Mouse (Mus musculus): Measurements from ENCODE around the gene Acvr1b.
A peak's percentile ranks its signal among the peaks of the same experiment; 100 is the strongest.

Acvr1b gene

DNA sequence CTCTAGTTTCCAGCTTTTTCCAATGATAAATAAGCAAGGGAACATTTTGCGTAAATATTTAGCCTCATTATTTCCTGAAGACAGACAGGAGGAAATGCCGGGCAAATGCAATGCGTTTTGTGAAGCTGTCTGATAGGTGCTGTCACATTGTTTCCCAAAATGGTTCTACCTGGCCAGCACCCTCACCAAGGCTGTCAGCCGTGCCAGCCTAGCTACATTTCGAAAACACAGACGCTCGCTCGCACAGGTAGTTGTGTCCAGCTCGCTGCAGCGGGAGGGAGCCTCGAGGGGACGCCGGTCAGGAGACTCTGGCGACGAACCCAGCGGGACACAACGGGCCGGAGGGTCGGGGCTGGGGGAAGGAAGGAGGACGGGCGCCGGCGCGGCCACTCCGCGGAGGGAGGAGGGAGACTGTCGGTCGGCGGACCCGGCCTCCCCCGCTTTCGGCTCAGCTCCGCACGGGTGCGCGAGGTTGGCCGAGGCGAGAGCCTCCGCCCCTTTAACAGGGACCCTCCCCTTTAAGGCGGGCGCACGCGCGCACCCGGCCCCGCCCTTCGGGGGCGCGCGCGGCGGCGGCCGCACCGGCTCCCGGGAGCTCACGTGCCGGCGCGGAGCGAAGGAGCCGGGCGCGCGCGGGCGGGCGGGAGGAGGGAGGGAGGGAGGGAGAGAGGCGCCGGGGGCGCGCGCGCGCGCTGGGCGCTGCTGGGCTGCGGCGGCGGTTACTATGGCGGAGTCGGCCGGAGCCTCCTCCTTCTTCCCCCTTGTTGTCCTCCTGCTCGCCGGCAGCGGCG is at the start of gene Acvr1b:
Gene Acvr1b (plus strand): TSS at position 647 of the 791 bp plus-strand sequence.
- peak; percentile 94 for DNase-seq (ENCODE audit: low spot score)

DNA sequence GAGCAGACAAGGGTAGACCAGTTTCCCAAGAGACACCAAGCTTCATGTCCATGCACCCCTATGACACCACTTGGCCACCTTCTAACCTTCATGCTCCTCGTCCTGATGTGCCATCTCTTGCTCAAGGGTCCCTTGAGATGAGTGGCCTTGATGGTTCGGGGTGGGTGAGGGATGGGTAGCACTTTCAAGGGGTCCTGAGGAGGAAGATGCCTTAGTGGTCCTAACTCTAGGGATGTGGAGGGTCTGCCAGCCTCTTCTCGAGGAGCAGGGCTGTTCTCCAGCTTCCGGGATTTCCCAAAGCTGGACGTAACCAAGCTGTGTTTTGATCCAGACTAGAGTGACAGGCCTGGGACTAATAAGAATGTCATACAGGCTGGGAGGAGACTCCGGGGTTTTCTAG is 48.3 kb upstream of the Acvr1b start:
- DNase-seq (ENCODE audit: low spot score) = no peak

DNA sequence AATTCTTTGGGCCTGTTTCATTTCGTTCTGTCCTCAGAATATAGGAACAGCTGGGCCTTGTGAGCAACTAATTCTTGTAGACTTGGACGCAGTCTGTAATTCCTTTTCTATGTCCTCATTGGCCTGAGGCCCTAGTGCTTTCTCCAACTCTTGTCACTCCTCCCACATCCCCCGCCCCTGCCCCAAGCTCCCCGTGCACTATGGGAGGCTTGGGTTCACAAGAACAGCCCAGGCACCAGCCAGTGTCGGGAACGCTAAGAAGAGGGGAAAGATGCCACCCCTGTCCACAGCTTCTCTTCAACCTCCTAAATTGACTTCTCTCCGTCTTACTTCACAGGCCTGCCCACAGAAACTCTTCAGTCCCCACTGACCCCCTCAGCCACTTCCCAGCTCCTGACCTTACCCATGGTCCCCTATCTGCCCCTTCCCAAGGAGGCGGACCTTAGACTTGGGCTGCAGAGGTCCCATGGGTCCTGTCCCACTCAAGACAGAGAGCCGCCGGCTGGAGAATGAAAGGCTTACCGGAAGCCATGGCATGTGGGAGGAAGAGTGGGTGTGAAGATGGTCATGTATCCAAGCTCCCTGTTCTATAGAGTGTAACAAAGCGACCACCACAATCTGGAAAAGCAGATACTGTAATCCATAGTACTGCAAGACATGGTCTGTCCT is 46.9 kb upstream of the Acvr1b start:
- DNase-seq (ENCODE audit: low spot score) = no peak

DNA sequence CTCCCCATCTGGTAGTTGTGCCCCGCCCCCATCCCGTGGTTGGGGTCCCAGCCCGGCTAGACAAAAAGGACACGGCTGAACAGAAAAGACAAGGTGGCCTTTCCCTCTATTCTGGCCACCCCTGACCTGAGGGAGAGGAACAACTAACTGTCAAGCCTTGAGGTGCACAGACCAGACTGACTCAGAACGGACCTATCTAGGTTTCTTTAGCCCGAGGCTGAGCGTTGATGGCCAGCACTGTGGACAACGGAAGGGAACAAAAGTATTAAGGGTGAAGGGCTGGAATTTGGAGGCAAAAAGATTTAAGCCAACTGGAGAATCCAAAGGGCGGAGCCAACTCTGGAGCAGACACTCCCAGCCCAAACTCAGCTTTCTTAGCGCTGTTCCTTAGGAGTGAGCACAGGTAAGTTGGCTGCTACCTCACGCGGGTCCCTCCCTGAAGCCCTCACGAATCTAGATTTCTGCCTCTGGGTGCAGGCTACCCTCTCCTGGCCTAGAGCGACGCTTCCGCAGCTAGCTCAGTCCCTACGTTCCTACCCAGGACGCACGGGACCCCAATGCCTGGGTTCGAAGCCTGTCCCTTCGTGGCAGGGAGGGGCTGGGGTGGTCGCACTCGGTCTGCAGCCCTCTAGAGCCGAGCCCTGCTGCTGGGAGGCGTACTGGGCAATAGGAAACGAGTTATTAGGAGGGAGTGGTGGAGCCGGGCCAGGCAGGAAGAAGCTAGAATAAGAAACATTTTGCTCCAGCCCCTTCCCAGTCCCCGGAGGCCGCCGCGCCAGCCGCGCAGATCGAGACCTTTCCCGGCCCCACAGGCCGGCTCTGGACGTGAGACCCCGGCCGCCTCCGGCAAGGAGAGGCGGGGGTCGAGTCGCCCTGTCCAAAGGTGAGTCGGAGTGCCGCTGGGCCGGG is 45.4 kb upstream of the Acvr1b start, which contains the start of gene Acvrl1:
Gene Acvrl1 (plus strand): TSS at position 342 of the 909 bp plus-strand sequence.
- no peak for DNase-seq (ENCODE audit: low spot score)

DNA sequence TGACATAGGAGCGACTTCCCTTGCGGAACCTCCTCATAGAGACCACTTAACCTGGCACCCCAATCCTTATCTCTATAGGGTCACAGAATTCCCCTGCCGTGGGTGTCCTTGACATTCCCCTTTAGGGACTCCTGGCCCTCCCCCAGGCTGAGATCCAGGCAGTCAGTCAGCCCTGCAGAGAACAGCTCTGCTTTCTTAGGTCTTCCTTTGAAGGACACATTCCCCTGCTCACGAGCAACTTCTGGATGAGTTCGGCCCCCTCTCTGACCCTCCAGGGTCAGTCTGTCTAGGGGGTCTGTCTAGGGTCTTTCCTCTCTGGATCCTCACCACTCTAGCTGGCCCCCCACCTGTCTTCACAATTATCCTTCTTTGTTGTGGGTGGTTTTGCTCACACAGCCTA is 44.5 kb upstream of the Acvr1b start:
- DNase-seq (ENCODE audit: low spot score) = no peak

DNA sequence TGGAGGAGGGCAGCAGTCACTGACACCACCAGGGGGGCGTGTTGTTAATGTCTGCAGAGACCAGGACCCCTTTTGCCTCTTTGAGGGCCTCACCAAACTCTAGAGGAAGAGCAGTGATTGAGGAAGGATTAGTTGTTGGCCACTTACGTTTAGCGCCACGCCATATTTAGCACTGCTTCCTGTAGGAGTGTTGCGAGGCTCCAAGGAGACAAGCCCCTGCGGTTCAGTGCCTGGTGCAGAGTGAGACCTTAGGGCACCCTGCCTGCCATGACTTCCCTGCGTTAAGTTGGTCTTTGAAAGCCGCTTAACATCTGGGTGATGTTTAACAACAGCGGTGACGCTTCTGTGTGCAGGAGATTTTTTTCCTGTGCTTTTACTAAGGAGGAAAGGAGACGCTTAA is 42.4 kb upstream of the Acvr1b start:
- DNase-seq (ENCODE audit: low spot score) = no peak

DNA sequence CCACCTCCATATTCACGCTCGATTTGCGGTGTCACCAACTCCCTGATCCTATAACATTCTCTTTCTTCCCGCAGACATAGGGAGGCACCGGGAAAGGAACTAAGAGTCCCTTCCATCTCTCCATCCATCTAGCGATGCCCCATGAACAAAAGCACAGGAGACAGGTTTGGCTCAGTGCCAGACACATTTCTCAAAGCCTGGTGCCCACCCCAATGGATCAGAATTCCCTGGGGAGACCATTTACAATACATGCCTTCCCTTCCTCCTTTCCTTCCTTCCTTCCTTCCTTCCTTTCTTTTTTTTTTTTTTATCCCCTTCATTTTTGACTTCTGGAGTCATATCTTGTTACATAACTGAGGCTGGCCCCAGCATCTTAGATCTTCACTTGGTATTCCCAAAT is 41.8 kb upstream of the Acvr1b start:
- no peak for DNase-seq (ENCODE audit: low spot score)

DNA sequence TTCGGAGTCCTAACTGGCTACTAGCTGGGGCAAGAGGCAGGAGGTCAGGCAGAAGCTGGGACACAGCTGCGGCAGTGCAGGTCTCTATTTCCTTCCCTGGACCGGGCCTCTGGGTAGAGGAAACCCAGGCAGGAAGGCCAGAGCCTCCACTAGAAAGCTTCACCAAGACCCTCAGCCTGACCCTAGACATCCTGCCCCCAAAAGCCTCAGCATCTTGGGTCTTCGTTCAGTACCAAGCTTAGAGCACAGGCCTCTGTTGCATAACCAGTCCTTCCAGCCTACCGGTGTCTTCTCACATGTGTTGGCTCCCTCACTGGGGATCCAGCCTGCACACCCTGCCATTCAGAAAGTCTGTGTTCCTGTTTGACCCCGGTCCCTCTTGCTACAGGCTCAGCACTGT is 41.1 kb upstream of the Acvr1b start:
- no peak for DNase-seq (ENCODE audit: low spot score)

DNA sequence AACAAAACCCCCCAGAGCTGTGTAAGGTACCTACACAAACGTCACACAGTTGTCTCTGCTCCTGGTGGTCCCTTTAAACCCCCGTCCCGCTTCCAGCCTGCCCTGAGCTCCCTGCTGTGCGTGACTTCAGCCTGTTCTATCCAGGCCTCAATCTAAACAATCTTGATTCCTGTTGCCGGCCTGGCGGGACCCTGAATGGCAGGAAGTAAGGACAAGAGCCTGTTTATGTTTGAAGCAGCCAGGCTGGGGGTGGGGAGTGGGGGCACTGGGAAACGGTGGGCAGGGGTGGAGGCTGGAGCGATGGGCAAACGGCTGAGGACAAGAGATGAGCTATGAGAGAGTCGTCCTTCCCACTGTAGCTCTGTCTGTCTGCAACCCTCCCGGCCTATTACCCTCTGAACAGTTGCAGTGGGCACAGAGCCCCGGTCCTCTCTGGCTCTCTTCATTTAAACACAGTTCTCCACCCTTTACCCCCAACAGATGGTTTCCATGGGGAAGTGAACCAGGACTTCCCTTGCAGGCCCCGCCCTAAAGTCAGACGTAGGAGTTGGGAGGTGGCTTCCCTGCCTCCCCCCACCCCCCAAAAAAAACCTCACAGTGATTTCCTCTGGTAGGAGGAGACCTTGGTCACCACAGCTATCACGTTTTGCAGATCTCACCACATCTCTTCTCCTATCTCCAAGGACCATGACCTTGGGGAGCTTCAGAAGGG is 39.7 kb upstream of the Acvr1b start:
- DNase-seq (ENCODE audit: low spot score) = peak; percentile 66

DNA sequence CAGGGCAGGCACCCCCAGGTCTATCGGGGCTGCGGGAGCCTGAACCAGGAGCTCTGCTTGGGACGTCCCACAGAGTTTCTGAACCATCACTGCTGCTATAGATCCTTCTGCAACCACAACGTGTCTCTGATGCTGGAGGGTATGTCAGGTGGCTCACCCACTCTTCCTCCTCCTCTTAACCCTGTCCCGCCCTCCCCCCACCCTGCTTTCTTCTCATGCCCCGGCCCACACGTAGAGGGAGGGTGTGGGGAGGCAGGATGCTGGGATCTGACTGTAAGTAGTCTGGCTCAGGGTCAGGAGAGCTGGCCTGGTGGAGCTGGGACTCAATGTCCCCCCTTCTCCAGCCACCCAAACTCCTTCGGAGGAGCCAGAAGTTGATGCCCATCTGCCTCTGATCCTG is 38.5 kb upstream of the Acvr1b start:
- DNase-seq (ENCODE audit: low spot score) = no peak

DNA sequence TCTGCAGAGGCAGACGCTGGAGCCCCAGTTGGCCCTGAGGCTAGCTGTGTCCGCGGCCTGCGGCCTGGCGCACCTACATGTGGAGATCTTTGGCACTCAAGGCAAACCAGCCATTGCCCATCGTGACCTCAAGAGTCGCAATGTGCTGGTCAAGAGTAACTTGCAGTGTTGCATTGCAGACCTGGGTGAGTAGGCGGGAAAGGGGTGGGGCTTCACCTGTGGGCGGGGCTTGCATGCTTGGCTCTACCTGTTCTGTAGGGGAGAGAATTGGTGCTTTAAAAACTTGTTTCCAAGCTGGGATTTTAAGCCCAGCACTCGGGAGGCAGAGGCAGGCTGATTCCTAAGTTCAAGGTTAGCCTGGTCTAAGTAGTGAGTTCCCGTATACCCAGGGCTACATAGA is 36.4 kb upstream of the Acvr1b start:
- DNase-seq (ENCODE audit: low spot score) = no peak

DNA sequence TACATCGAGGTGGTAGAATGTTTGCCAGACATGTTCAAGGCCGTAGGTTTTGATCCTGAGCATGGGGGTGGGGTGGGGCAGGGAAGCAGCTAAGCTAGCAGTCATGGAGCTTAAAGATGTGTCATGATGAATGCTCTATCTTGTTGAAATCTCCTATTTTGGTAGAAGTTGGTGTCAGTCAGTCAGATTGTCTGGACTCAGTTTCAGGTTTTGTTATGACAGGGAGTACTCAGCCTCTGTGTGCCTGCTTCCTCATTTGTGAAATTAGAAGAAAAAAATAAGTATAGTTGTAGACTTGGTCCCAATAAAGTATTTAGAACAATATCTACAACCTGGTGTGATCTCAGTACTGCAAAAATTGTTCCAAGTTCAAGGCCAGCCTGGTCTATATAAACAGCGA is 35.2 kb upstream of the Acvr1b start:
- no peak for DNase-seq (ENCODE audit: low spot score)

DNA sequence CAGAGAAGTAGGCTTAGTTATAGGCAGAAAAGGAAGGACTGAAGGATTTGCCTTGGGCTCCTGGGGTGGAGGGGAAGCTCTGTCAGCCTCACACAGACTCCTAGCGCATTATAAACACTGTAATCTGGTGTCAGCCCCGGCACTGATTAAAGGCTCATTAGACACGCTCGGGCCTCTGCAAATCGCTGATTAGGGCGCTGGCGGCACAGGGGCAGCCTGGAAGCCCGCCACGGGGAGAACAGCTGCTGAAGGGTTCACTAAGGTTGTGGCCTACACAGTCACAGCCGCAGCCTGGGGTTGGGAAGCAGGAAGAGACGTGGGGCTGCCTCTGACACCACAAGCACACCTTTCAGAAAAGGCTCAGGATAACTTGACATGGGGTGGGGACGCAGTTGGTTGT is 34.0 kb upstream of the Acvr1b start:
- no peak for DNase-seq (ENCODE audit: low spot score)

DNA sequence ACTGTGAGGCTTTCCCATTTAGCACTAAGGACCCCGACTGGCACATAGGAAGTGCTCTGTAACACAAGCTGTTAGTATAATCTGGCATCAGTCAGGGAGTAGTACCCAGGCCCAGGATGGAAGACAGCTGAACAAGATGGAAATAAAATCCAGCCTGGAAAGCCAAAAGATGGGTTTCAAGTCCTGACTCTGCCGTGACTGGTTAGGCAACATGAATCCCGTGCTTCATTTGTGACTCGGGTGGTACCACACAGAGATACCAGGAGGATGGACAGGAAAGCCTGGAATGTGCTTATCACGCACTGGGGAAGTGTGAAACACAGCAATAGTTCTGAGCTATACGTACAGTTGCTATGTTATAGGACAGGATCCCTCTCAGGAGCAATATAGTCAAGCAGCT is 33.3 kb upstream of the Acvr1b start:
- DNase-seq (ENCODE audit: low spot score) = peak; percentile 46

DNA sequence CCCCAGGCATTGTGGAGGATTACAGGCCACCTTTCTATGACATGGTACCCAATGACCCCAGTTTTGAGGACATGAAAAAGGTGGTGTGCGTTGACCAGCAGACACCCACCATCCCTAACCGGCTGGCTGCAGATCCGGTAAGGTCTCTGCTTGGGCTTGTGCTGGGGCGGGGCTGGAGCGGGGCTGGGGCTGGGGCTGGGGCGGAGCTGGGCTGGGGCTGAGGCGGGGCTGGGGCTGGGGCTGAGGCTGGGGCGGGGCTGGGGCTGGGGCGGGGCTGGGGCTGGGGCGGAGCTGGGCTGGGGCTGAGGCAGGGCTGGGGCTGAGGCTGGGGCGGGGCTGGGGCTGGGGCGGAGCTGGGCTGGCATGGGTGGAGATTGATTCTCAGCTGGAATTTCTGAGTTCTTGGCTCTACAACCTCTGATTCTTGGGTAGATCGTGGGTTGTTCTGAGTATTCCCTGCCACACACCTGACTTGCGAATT is 32.8 kb upstream of the Acvr1b start:
- DNase-seq (ENCODE audit: low spot score) = peak; percentile 67

DNA sequence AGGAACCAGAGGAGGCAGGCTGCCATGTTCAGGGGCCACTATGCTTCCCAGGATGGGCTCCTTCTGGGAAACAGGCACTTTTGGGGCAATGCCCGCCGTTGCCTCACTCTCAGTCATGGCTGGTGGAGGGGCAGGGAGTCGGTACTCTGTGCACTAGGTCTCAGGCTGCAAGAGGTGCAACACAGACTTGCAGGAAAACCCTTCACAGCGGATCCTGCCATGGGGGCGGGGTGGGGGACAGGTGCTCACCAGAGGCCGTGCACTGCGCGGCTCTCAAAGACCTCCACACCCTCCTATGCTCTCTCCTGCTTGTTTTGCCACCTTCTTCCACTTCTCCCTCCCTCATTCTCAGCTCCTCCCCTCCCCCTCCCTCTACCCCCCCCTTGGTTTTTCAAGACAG is 31.2 kb upstream of the Acvr1b start:
- no peak for DNase-seq (ENCODE audit: low spot score)

DNA sequence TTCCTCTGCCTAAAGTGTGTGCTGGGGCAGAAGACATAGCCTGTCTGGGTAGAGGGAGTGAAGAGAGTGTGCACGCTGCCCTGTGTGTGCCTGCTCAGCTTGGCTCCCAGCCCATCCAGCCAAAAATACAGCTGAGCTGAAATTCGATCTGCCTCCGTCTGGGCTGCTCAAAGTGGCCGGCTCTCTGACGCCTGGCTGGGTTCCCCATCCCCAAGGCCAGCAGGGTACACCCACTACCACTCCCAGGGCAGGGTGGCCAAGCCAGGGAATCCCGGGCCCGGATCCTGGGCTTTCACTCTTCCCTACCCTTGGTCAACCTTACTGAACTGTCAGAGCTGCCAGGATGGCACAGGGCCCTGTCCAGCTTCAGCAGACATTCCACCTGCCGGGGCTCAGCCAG is 30.4 kb upstream of the Acvr1b start:
- peak; percentile 52 for DNase-seq (ENCODE audit: low spot score)

DNA sequence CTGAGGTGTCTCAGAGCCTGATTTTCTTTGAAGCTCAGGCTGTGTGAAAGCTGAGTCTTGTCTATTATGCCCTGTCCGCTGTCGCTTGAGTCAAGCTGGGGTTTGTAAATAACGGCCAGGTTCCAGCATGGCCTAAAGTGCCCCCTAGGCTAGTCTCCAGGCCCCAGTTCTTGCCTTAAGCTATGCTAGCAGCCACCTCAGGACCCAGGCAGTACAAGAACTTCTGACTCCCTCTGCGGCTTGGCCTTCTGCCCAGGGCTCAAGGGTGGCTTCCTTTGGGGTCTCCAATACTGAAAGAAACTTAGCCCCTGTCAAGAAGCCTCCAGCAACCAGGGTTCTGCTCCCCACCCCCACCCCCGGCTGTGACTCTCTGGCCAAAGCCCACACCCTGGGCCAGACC is 29.7 kb upstream of the Acvr1b start:
- DNase-seq (ENCODE audit: low spot score) = no peak

DNA sequence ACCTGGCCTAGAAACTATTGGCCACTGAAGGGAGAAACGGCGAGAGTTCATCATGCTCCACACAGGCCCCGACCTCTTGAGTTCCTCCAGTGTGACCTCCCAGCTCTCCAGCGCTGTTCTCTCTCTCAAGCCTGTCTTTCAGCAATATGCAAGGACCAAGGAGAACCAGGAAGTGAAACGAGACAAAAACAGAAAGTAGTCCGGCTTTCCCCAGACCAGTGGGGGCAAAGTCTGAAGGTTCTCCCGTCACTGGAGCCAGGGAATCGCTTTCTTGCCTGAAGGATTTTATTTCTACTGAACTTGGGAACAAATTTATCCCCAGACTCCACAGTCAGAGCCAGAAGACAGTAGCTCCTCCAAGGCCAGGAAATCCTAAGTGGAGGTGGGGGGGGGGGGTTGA is 29.1 kb upstream of the Acvr1b start:
- DNase-seq (ENCODE audit: low spot score) = no peak

DNA sequence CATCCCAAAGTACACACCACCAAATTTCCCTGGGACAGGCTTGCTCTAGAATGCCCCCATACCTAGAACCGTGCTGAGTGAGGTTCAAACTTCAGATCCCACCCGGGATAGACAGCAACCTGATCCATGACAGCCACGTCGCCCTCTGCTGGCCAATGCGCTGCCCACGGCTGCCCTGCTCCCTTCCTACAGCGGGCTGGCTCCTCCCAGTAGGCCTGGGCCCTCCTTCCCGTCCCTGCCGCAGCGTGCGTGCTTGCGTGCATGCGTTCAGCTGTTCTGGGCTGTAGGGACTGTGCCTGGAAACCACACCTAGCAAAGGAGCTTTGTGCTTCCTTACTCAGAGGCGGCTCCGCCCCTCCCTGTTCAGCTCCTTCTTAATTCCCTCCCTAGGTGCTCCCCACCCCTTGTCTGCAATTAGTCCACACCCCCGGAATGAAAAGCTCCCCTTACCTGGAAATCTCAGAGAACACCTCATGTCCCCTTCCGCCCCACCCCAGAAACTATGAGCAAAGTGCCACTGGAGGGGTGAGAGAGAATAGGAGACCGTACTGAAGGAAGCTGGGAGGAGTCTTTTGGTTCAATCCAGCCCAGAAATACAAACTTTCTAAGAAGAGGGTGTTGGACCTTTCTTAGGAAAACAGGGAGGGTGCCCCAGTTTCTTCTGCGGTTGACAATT is 28.3 kb upstream of the Acvr1b start:
- peak; percentile 96 for DNase-seq (ENCODE audit: low spot score)

All from embryo, embryonic 10.5 days (tissue).